Mouse (Mus musculus) MEL (cell line): ENCODE results near the gene Cabp4. TPM values are rescaled to one million over a fixed set of nuclear protein-coding genes. Genes with fewer than 3 reads are reported as not detected.

Experiments
- DNase-seq: peaks from one replicate; pipeline ENCODE4 v3.0.0; 2011; ENCODE audit warnings: low read depth, low spot score
- H3K27ac ChIP-seq: 2 replicates; pipeline ENCODE4 v1.5.1; 2012; ENCODE audit warnings: low read depth, mild to moderate bottlenecking, control low read depth, low read length, moderate library complexity; ENCODE audit not compliant: control insufficient read depth
- H3K27me3 ChIP-seq, 2 experiments: fragments of 150-350 bp in 1 of 2; sonication (generic) in 1 of 2; 2 replicates each; pipeline ENCODE4 v1.6.1; 2012; ENCODE audit warnings: low read length in 2 of 2, mild to moderate bottlenecking in 2 of 2, improper control_type of control experiment in 1 of 2, moderate library complexity in 1 of 2; ENCODE audit not compliant: insufficient read depth in 2 of 2, control insufficient read depth in 1 of 2
- H3K36me3 ChIP-seq, 2 experiments: 2 replicates each; pipeline ENCODE4 v1.6.1; 2012 to 2014; ENCODE audit warnings: low read length in 2 of 2, improper control_type of control experiment in 1 of 2, inconsistent platforms in 1 of 2, mild to moderate bottlenecking in 1 of 2; ENCODE audit not compliant: insufficient read depth in 2 of 2, control insufficient read depth in 1 of 2
- H3K4me1 ChIP-seq, 2 experiments: fragments of 150-350 bp in 1 of 2; sonication (generic) in 1 of 2; 2 replicates each; pipeline ENCODE4 v1.6.1; 2012; ENCODE audit warnings: low read length in 2 of 2, improper control_type of control experiment in 1 of 2, mild to moderate bottlenecking in 1 of 2; ENCODE audit not compliant: insufficient read depth in 2 of 2, control insufficient read depth in 1 of 2
- H3K4me3 ChIP-seq, 2 experiments: fragments of 150-350 bp in 1 of 2; sonication (generic) in 1 of 2; 2 replicates each; pipeline ENCODE4 v1.5.1; 2012; ENCODE audit warnings: low read depth in 2 of 2, low read length in 2 of 2, mild to moderate bottlenecking in 2 of 2, moderate library complexity in 2 of 2, control low read depth in 1 of 2, improper control_type of control experiment in 1 of 2; ENCODE audit not compliant: control insufficient read depth in 1 of 2, insufficient read depth in 1 of 2
- H3K79me2 ChIP-seq: 2 replicates; pipeline ENCODE4 v1.6.1; 2012; ENCODE audit warnings: mild to moderate bottlenecking, low read length, moderate library complexity; ENCODE audit not compliant: control insufficient read depth, poor library complexity, insufficient read depth
- H3K9ac ChIP-seq: 2 replicates; pipeline ENCODE4 v1.6.1; 2012; ENCODE audit warnings: low read depth, mild to moderate bottlenecking, control low read depth, low read length, moderate library complexity; ENCODE audit not compliant: control insufficient read depth, poor library complexity, severe bottlenecking
- H3K9me3 ChIP-seq: fragments of 150-350 bp; sonication (generic); replicated peaks from 2 replicates; pipeline ENCODE4 v1.6.1; 2012; ENCODE audit warnings: mild to moderate bottlenecking, low read length, improper control_type of control experiment, moderate library complexity; ENCODE audit not compliant: insufficient read depth
- BHLHE40 ChIP-seq: IDR thresholded peaks from 2 replicates; pipeline ENCODE4 v1.6.1; 2012; ENCODE audit warnings: low read depth, mild to moderate bottlenecking, inconsistent platforms, low read length, improper control_type of control experiment, borderline replicate concordance
- CTCF ChIP-seq, 3 experiments: IDR thresholded peaks in 2 of 3; conservative IDR thresholded peaks in 1 of 3; 2 replicates each; pipeline ENCODE4 v1.5.1; 2011 to 2012; ENCODE audit warnings: low read length in 3 of 3, low read depth in 2 of 3, mild to moderate bottlenecking in 2 of 3, improper control_type of control experiment in 1 of 3, inconsistent platforms in 1 of 3, mixed read lengths in 1 of 3, moderate library complexity in 1 of 3; ENCODE audit not compliant: control insufficient read depth in 1 of 3, insufficient read depth in 1 of 3, poor library complexity in 1 of 3, severe bottlenecking in 1 of 3
- E2F4 ChIP-seq: IDR thresholded peaks from 2 replicates; pipeline ENCODE4 v1.6.1; 2011; ENCODE audit warnings: low read depth, low read length, improper control_type of control experiment, borderline replicate concordance
- ELF1 ChIP-seq: IDR thresholded peaks from 2 replicates; pipeline ENCODE4 v1.6.1; 2014; ENCODE audit warnings: low read depth, mild to moderate bottlenecking, inconsistent platforms, low read length, improper control_type of control experiment, moderate library complexity
- ETS1 ChIP-seq: IDR thresholded peaks from 2 replicates; pipeline ENCODE4 v1.6.1; 2012; ENCODE audit warnings: low read depth, mild to moderate bottlenecking, inconsistent platforms, low read length, improper control_type of control experiment, moderate library complexity
- JUND ChIP-seq: IDR thresholded peaks from 2 replicates; pipeline ENCODE4 v1.6.1; 2011; ENCODE audit warnings: low read depth, mild to moderate bottlenecking, improper control_type of control experiment, low read length
- KAT2A ChIP-seq: conservative IDR thresholded peaks from 2 replicates; pipeline ENCODE4 v1.6.1; 2012; ENCODE audit warnings: low read depth, low read length, improper control_type of control experiment, inconsistent platforms
- MAFK ChIP-seq: IDR thresholded peaks from 2 replicates; pipeline ENCODE4 v1.6.1; 2011; ENCODE audit warnings: low read depth, mild to moderate bottlenecking, low read length, improper control_type of control experiment, borderline replicate concordance
- MAX ChIP-seq: IDR thresholded peaks from 2 replicates; pipeline ENCODE4 v1.6.1; 2011; ENCODE audit warnings: low read length, improper control_type of control experiment
- MYC ChIP-seq: IDR thresholded peaks from 2 replicates; pipeline ENCODE4 v1.6.1; 2011; ENCODE audit warnings: low read depth, mild to moderate bottlenecking, low read length, improper control_type of control experiment, moderate library complexity
- POLR2A ChIP-seq, 2 experiments: IDR thresholded peaks; 2 replicates each; pipeline ENCODE4 v1.6.1; 2011 to 2012; ENCODE audit warnings: low read length in 2 of 2, mild to moderate bottlenecking in 2 of 2, control low read depth in 1 of 2, improper control_type of control experiment in 1 of 2, low read depth in 1 of 2, moderate library complexity in 1 of 2; ENCODE audit not compliant: control insufficient read depth in 1 of 2, insufficient read depth in 1 of 2, poor library complexity in 1 of 2
- POLR2AphosphoS2 ChIP-seq: IDR thresholded peaks from 2 replicates; pipeline ENCODE4 v1.6.1; 2011; ENCODE audit warnings: low read length, improper control_type of control experiment
- POLR2AphosphoS5 ChIP-seq: IDR thresholded peaks from 2 replicates; pipeline ENCODE4 v1.6.1; 2012; ENCODE audit warnings: low read depth, borderline replicate concordance, mild to moderate bottlenecking, inconsistent platforms, low read length, moderate library complexity, mixed read lengths
- RAD21 ChIP-seq: IDR thresholded peaks from 2 replicates; pipeline ENCODE4 v1.6.1; 2011; ENCODE audit warnings: mild to moderate bottlenecking, low read depth, low read length, improper control_type of control experiment
- RCOR1 ChIP-seq: IDR thresholded peaks from 2 replicates; pipeline ENCODE4 v1.6.1; 2012; ENCODE audit warnings: low read depth, mild to moderate bottlenecking, inconsistent platforms, low read length, improper control_type of control experiment
- SMC3 ChIP-seq: IDR thresholded peaks from 2 replicates; pipeline ENCODE4 v1.6.1; 2011; ENCODE audit warnings: low read depth, low read length, improper control_type of control experiment
- TAL1 ChIP-seq: IDR thresholded peaks from 2 replicates; pipeline ENCODE4 v1.6.1; 2012; ENCODE audit warnings: mild to moderate bottlenecking, inconsistent platforms, low read length, moderate library complexity, mixed read lengths
- TBP ChIP-seq: IDR thresholded peaks from 2 replicates; pipeline ENCODE4 v1.8.0; 2011; ENCODE audit warnings: low read depth, low read length, improper control_type of control experiment
- TCF12 ChIP-seq: IDR thresholded peaks from 2 replicates; pipeline ENCODE4 v1.6.1; 2014; ENCODE audit warnings: low read depth, mild to moderate bottlenecking, inconsistent platforms, low read length, improper control_type of control experiment, moderate library complexity
- ZC3H11A ChIP-seq: IDR thresholded peaks from 2 replicates; pipeline ENCODE4 v1.6.1; 2012; ENCODE audit warnings: low read depth, mild to moderate bottlenecking, inconsistent platforms, low read length, improper control_type of control experiment
- ZNF384 ChIP-seq: IDR thresholded peaks from 2 replicates; pipeline ENCODE4 v1.6.1; 2012; ENCODE audit warnings: low read depth, mild to moderate bottlenecking, inconsistent platforms, low read length, improper control_type of control experiment
- polyA plus RNA-seq, 2 experiments: library from polyadenylated mRNA; stranded (reverse) in 1 of 2; unstranded in 1 of 2; fragments of >175 nt in 1 of 2; fragments of >200 nt in 1 of 2; gene quantifications; 2 replicates each; pipeline versions ENCODE4 v1.2.1 to v1.2.4; 2012; ENCODE audit warnings: low replicate concordance in 2 of 2, low read depth in 1 of 2; ENCODE audit not compliant: insufficient read length in 2 of 2, insufficient read depth in 1 of 2, missing spikeins in 1 of 2
- total RNA-seq: library from RNA; depleted of rRNA; stranded (reverse); fragments of 300-350 nt; gene quantifications from 2 replicates; pipeline ENCODE4 v1.2.3, GENCODE M21; 2012

The Cabp4 gene
- total and polyA plus RNA-seq, 3 experiments: 0.08 to 0.24 TPM; not detected in 1

DNA sequence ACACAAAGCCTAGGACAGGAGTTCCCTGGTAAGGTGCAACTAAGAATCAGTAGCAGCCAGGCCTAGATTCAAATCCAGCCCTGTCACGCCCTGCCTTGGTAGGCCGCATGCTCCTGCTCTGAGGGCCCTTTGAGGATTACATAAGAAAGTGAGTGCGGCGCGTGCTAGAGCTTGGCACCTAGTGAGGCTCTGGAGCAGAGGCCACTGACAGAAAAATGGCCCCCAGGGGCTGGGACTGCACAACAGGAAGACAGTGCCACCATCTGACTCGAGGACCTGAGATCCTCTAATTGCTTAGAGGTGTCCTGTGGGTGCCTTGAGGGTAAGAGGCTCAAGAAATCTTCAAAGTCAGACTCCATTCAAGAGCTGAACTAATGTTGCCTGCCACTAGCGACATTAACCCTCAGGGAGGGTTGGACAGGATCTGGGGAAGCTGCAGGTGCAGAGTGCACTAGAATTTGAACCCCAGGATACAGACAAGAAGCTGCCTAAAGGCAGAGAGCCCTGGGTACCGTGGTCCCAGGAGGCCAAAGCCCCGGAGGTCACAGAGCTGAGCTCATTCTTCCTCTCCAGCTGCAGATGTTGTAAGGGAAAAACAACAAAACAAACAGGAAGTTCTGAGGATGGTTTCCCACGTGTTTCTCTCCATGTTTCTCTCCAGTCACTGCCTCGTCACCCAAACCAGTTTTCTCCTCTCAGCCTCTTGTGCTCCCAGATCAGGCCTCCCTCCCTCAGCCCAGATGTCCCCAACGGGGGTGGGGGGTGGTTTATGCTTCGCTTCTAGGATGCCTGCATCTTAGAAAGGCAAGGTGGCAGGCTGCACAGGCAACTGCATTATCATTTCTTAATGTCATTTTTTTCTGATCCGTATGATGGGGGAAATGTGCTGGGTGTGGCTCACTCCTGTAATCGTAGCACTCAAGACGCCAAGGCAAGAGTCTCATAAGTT lies 991 bp upstream of the Cabp4 start:
- H3K4me1 ChIP-seq: peaks cover 5 to 13% of the 10 kb centered on the region in 2 experiments; a peak in 3 of 4 replicates
- H3K79me2 ChIP-seq: peaks cover 8% of the 10 kb centered on the region
- TF ChIP-seq CTCF (IDR thresholded peaks at IDR 0.05 in 2 of 3, conservative IDR thresholded peaks at IDR 0.05 in 1 of 3; ENCODE audit: control insufficient read depth in 1 of 3, insufficient read depth in 1 of 3, low read depth in 2 of 3, low read length in 3 of 3, poor library complexity in 1 of 3, severe bottlenecking in 1 of 3) (no peak), E2F4 (no peak), RCOR1 (no peak), POLR2A (IDR thresholded peaks at IDR 0.05; ENCODE audit: control insufficient read depth in 1 of 2, insufficient read depth in 1 of 2, low read depth in 1 of 2, low read length in 2 of 2, poor library complexity in 1 of 2) (no peak), POLR2AphosphoS2 (no peak), ZC3H11A (no peak), ZNF384 (no peak)
- no peak overlapping the region for H3K4me3 ChIP-seq
- H3K36me3 ChIP-seq: peaks cover 0 to 3% of the 10 kb centered on the region in 2 experiments; a peak in 1 of 4 replicates
- no peak overlapping the region for H3K27ac ChIP-seq
- H3K27me3 ChIP-seq: no peaks in the 10 kb centered on the region; a peak in 1 of 4 replicates
- H3K9me3 ChIP-seq: no peaks in the 10 kb centered on the region
- no peak overlapping the region for H3K9ac ChIP-seq
- DNase-seq: no peak

- no peak for DNase-seq
- no peaks in the 10 kb centered on the region; a peak in 1 of 4 replicates for H3K27me3 ChIP-seq
- no peak overlapping the region for H3K27ac ChIP-seq
- TF ChIP-seq SMC3: no peak
- no peak for TF ChIP-seq ETS1
- no peak for TF ChIP-seq KAT2A
- TF ChIP-seq TBP: no peak
- no peak for TF ChIP-seq BHLHE40
- TF ChIP-seq TAL1: no peak
- TF ChIP-seq MAFK: no peak
- TF ChIP-seq MAX: no peak
- TF ChIP-seq POLR2AphosphoS5: no peak
- TF ChIP-seq MYC: no peak
- no peak for TF ChIP-seq TCF12
- no peak for TF ChIP-seq ELF1
- TF ChIP-seq JUND: no peak
- TF ChIP-seq ZNF384: no peak
- no peak for TF ChIP-seq RAD21
- no peaks in the 10 kb centered on the region for H3K79me2 ChIP-seq
- no peak overlapping the region for H3K9ac ChIP-seq
- no peaks in the 10 kb centered on the region for H3K4me1 ChIP-seq
- H3K4me3 ChIP-seq: no peak overlapping the region
- H3K36me3 ChIP-seq: no peaks in the 10 kb centered on the region
- H3K9me3 ChIP-seq: no peaks in the 10 kb centered on the region
These were observed 1.2 kb downstream of the Cabp4 start for GRCm38 (mm10) chr19:4142416-4143173.
